ENCODE assay signal across 7 mouse cellular contexts in genomic region chr8:45345031-45345430, GRCm38 (mm10). TPM values are rescaled to one million over a fixed set of nuclear protein-coding genes. Genes with fewer than 3 reads are reported as not detected.
A peak's percentile ranks its signal among the peaks of the same experiment; 100 is the strongest.
DNase-seq lines count a peak whose midpoint lies in the region; ATAC-seq lines count a peak whose summit lies in the region.

No protein-coding gene starts in this region.

- no peak overlapping the region for H3K27ac ChIP-seq in forebrain, embryonic 14.5 days (ENCODE audit: low read depth, low read length)
- H3K27ac ChIP-seq in hindbrain, embryonic 14.5 days: no peak overlapping the region

- H3K36me3 ChIP-seq in forebrain, embryonic 14.5 days (ENCODE audit: control insufficient read depth, insufficient read depth, low read length): no peaks in the 10 kb centered on the region
- H3K36me3 ChIP-seq in hindbrain, embryonic 14.5 days (replicated peaks; ENCODE audit: control insufficient read depth, insufficient read depth): no peaks in the 10 kb centered on the region; the same call in none of the 2 replicates

- ATAC-seq in forebrain, embryonic 14.5 days: peak; percentile 76
- no peak; the same call in 1 of the 2 replicates for ATAC-seq in hindbrain, embryonic 14.5 days (ENCODE audit: low FRiP score)
- ATAC-seq in megakaryocyte, adult 5-6 weeks (ENCODE audit: poor library complexity, severe bottlenecking): peak; percentile 89

- 19% methylated on average over 6 of the region's 6 CpGs for WGBS in forebrain, embryonic 14.5 days
- 14% methylated on average over 6 of the region's 6 CpGs for WGBS in hindbrain, embryonic 14.5 days

- DNase-seq in Muller cell, postnatal 12 days (ENCODE audit: inconsistent ontology term): peak; percentile 42
- peak; percentile 28 for DNase-seq in c-Kit-negative CD71-positive TER-119-positive erythroid progenitor cells, embryonic 14.5 days (ENCODE audit: low read depth, low spot score)
- DNase-seq in forebrain, embryonic 14.5 days (ENCODE audit: low spot score): peak; percentile 86
- DNase-seq in hindbrain, embryonic 14.5 days (ENCODE audit: low spot score): peak; percentile 84
- DNase-seq in layer of hippocampus, postnatal 14 days (ENCODE audit: low spot score in 2 of 2): peak; percentile 32 to 53
- DNase-seq in right cerebral cortex, postnatal 25 days: peak; percentile 28

- no peaks in the 10 kb centered on the region for H3K27me3 ChIP-seq in forebrain, embryonic 14.5 days (replicated peaks; ENCODE audit: control insufficient read depth, insufficient read depth, low read length)
- H3K27me3 ChIP-seq in hindbrain, embryonic 14.5 days (ENCODE audit: control insufficient read depth, insufficient read depth, low read length): no peaks in the 10 kb centered on the region

- no peak overlapping the region for H3K9ac ChIP-seq in forebrain, embryonic 14.5 days (ENCODE audit: low read length)
- no peak overlapping the region for H3K9ac ChIP-seq in hindbrain, embryonic 14.5 days

- no peaks in the 10 kb centered on the region for H3K4me1 ChIP-seq in forebrain, embryonic 14.5 days (ENCODE audit: control insufficient read depth, insufficient read depth, low read length)
- no peaks in the 10 kb centered on the region for H3K4me1 ChIP-seq in hindbrain, embryonic 14.5 days (replicated peaks; ENCODE audit: control insufficient read depth, insufficient read depth, low read length)

- H3K4me3 ChIP-seq in forebrain, embryonic 14.5 days (ENCODE audit: low read depth, low read length): no peak overlapping the region
- H3K4me3 ChIP-seq in hindbrain, embryonic 14.5 days (replicated peaks; ENCODE audit: low read length): no peak overlapping the region

- H3K4me2 ChIP-seq in forebrain, embryonic 14.5 days (ENCODE audit: low read length): no peak overlapping the region
- H3K4me2 ChIP-seq in hindbrain, embryonic 14.5 days (replicated peaks): no peak overlapping the region

- no peaks in the 10 kb centered on the region for H3K9me3 ChIP-seq in forebrain, embryonic 14.5 days (replicated peaks; ENCODE audit: control insufficient read depth, low read length)
- H3K9me3 ChIP-seq in hindbrain, embryonic 14.5 days (ENCODE audit: control insufficient read depth, low read length): no peaks in the 10 kb centered on the region

RNA-seq across cellular contexts. Expression of gene Cyp4v3, which starts 12.0 kb away (rescaled TPM):
- 0.70 and 1.1 TPM in 2 replicates for polyA plus RNA-seq in forebrain, embryonic 14.5 days (2014; fragmentation: Nextera tagmentation; extraction: Ambion mirVana)
- polyA plus RNA-seq in hindbrain, embryonic 14.5 days (2014; fragmentation: Nextera tagmentation; extraction: Ambion mirVana): 1.9 and 2.1 TPM in 2 replicates
- 1 to 10 TPM; 6.1 TPM for total RNA-seq in layer of hippocampus, postnatal 14 days (2021)
- total RNA-seq in megakaryocyte, adult 5-6 weeks (2015): 18.4 and 21.6 TPM in 2 replicates
- total RNA-seq in megakaryocyte, adult 5-6 weeks (2017): 18.0 and 21.5 TPM in 2 replicates

RNA-seq across cellular contexts. Expression of gene Gm45753, which starts 36.8 kb away (rescaled TPM):
- not detected in 2 replicates for polyA plus RNA-seq in forebrain, embryonic 14.5 days (2014; fragmentation: Nextera tagmentation; extraction: Ambion mirVana)
- polyA plus RNA-seq in hindbrain, embryonic 14.5 days (2014; fragmentation: Nextera tagmentation; extraction: Ambion mirVana): not detected in 2 replicates
- total RNA-seq in layer of hippocampus, postnatal 14 days (2021): not detected
- total RNA-seq in megakaryocyte, adult 5-6 weeks (2015): not detected in 2 replicates
- 0.12 TPM in 1 of 2 replicates, not detected in the other for total RNA-seq in megakaryocyte, adult 5-6 weeks (2017)

RNA-seq across cellular contexts. Expression of gene Fam149a, which starts 37.1 kb away (rescaled TPM):
- 4.0 and 5.4 TPM in 2 replicates for polyA plus RNA-seq in forebrain, embryonic 14.5 days (2014; fragmentation: Nextera tagmentation; extraction: Ambion mirVana)
- polyA plus RNA-seq in hindbrain, embryonic 14.5 days (2014; fragmentation: Nextera tagmentation; extraction: Ambion mirVana): 12.8 and 14.1 TPM in 2 replicates
- 10 to 100 TPM; 14.0 to 16.7 TPM for total RNA-seq in layer of hippocampus, postnatal 14 days (2021)
- total RNA-seq in megakaryocyte, adult 5-6 weeks (2015): 0.31 and 0.36 TPM in 2 replicates
- total RNA-seq in megakaryocyte, adult 5-6 weeks (2017): 0.15 TPM in 1 of 2 replicates, not detected in the other

RNA-seq across cellular contexts. Expression of gene Klkb1, which starts 50.4 kb away (rescaled TPM):
- not detected in 2 replicates for polyA plus RNA-seq in forebrain, embryonic 14.5 days (2014; fragmentation: Nextera tagmentation; extraction: Ambion mirVana)
- polyA plus RNA-seq in hindbrain, embryonic 14.5 days (2014; fragmentation: Nextera tagmentation; extraction: Ambion mirVana): not detected in 2 replicates
- total RNA-seq in layer of hippocampus, postnatal 14 days (2021): not detected
- 0.16 TPM in 1 of 2 replicates, not detected in the other for total RNA-seq in megakaryocyte, adult 5-6 weeks (2015)
- not detected in 2 replicates for total RNA-seq in megakaryocyte, adult 5-6 weeks (2017)

Comparison
In these comparisons a context has a peak if more than half of its experiments do, and no peak if none do; other contexts are left out.
1. DNase-seq: peak in every context shown above with its lines; median percentile 86 in forebrain, embryonic 14.5 days; 84 in hindbrain, embryonic 14.5 days; 42 in layer of hippocampus, postnatal 14 days; 42 in Muller cell, postnatal 12 days; 28 in c-Kit-negative CD71-positive TER-119-positive erythroid progenitor cells, embryonic 14.5 days; 28 in right cerebral cortex, postnatal 25 days.
2. RNA of gene Fam149a, which starts 37.1 kb away (total RNA-seq): 14.0 to 16.7 TPM in layer of hippocampus, postnatal 14 days; 0.15 to 0.36 TPM in megakaryocyte, adult 5-6 weeks; every median in the first group is over 10 times any median in the second.